Mouse (Mus musculus) MEL (cell line): ENCODE data around the gene Qprt.

Source experiments
- CTCF ChIP-seq, 3 experiments: IDR thresholded peaks in 2 of 3; conservative IDR thresholded peaks in 1 of 3; 2 replicates each; pipeline ENCODE4 v1.5.1; 2011 to 2012; ENCODE audit warnings: low read length in 3 of 3, low read depth in 2 of 3, mild to moderate bottlenecking in 2 of 3, improper control_type of control experiment in 1 of 3, inconsistent platforms in 1 of 3, mixed read lengths in 1 of 3, moderate library complexity in 1 of 3; ENCODE audit not compliant: control insufficient read depth in 1 of 3, insufficient read depth in 1 of 3, poor library complexity in 1 of 3, severe bottlenecking in 1 of 3
- EP300 ChIP-seq, 2 experiments: IDR thresholded peaks; 2 replicates each; pipeline ENCODE4 v1.6.1; 2011; ENCODE audit warnings: improper control_type of control experiment in 2 of 2, low read length in 2 of 2, low read depth in 1 of 2, mild to moderate bottlenecking in 1 of 2
- MXI1 ChIP-seq: IDR thresholded peaks from 2 replicates; pipeline ENCODE4 v1.6.1; 2011; ENCODE audit warnings: mild to moderate bottlenecking, low read depth, low read length, improper control_type of control experiment
- MYB ChIP-seq: IDR thresholded peaks from 2 replicates; pipeline ENCODE4 v1.6.1; 2011; ENCODE audit warnings: mild to moderate bottlenecking, low read depth, low read length, improper control_type of control experiment
- POLR2A ChIP-seq, 2 experiments: IDR thresholded peaks; 2 replicates each; pipeline ENCODE4 v1.6.1; 2011 to 2012; ENCODE audit warnings: low read length in 2 of 2, mild to moderate bottlenecking in 2 of 2, control low read depth in 1 of 2, improper control_type of control experiment in 1 of 2, low read depth in 1 of 2, moderate library complexity in 1 of 2; ENCODE audit not compliant: control insufficient read depth in 1 of 2, insufficient read depth in 1 of 2, poor library complexity in 1 of 2
- POLR2AphosphoS5 ChIP-seq: IDR thresholded peaks from 2 replicates; pipeline ENCODE4 v1.6.1; 2012; ENCODE audit warnings: low read depth, borderline replicate concordance, mild to moderate bottlenecking, inconsistent platforms, low read length, moderate library complexity, mixed read lengths
- RAD21 ChIP-seq: IDR thresholded peaks from 2 replicates; pipeline ENCODE4 v1.6.1; 2011; ENCODE audit warnings: mild to moderate bottlenecking, low read depth, low read length, improper control_type of control experiment
- TAL1 ChIP-seq: IDR thresholded peaks from 2 replicates; pipeline ENCODE4 v1.6.1; 2012; ENCODE audit warnings: mild to moderate bottlenecking, inconsistent platforms, low read length, moderate library complexity, mixed read lengths
- ZMIZ1 ChIP-seq: IDR thresholded peaks from 2 replicates; pipeline ENCODE4 v1.6.1; 2012; ENCODE audit warnings: low read depth, mild to moderate bottlenecking, inconsistent platforms, low read length, improper control_type of control experiment, moderate library complexity

DNA sequence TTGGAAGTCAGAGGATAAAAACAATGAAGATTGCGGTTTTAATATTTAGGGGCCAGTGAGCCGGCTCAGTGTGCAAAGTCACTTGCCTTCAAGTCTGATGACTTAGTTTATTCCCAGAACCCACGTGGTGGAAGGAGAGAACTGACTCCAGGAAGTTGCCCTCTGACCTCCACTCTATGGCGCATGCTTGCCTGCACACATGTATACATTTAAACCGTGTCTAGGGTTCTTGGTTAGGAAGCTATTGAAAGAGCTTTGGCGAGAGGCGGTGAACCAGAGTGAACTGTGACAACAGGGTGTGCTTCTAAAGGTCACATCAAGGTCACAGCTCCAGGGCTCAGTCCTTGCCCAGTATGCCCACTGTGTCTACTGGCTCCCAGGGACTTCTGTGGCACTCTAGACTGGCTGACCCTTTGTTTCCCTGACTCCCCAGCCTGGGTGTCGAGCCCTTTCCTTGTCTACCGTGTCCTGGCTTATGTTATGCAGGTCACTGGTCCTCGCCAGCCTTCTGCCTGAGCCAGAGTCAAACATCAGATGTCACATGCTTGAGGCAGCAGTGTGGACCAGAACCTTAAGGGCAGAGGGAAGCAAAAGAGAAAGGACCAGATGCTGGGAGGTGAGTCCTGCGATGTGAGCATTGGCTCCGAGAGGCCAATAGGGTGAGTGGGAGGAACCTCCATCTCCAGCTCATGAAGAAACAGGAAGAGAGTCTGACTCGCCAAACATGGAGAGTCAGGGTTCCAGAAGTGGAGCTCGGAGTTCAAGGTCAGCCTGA, 3.2 kb downstream of the Qprt start:
- no peak for TF ChIP-seq RAD21
- no peak for TF ChIP-seq POLR2A (IDR thresholded peaks at IDR 0.05; ENCODE audit: control insufficient read depth in 1 of 2, insufficient read depth in 1 of 2, low read depth in 1 of 2, low read length in 2 of 2, poor library complexity in 1 of 2)
- no peak for TF ChIP-seq ZMIZ1
- no peak for TF ChIP-seq POLR2AphosphoS5
- no peak for TF ChIP-seq TAL1
- TF ChIP-seq MXI1, result no peak
- TF ChIP-seq EP300 (IDR thresholded peaks at IDR 0.05; ENCODE audit: low read depth in 1 of 2, low read length in 2 of 2), result no peak
- TF ChIP-seq CTCF (IDR thresholded peaks at IDR 0.05 in 2 of 3, conservative IDR thresholded peaks at IDR 0.05 in 1 of 3; ENCODE audit: control insufficient read depth in 1 of 3, insufficient read depth in 1 of 3, low read depth in 2 of 3, low read length in 3 of 3, poor library complexity in 1 of 3, severe bottlenecking in 1 of 3), result no peak
- no peak for TF ChIP-seq MYB
